Mouse (Mus musculus) 3T3-L1 (cell line): ENCODE measurements around the gene Zfp61.

Source experiments
- DNase-seq: peaks from one replicate; pipeline ENCODE4 v3.0.0-alpha.2; 2015; ENCODE audit warnings: low read depth, low spot score

The Zfp61 gene

GRCm38 (mm10) chr7:24300771-24301282, at the start of gene Zfp61:
Gene Zfp61, minus strand, starts transcription at chr7:24301232.
- peak; percentile 46 for DNase-seq

GRCm38 (mm10) chr7:24348896-24349295, 47.9 kb upstream of the Zfp61 start, which contains the start of gene Lypd5:
Gene Lypd5, plus strand, starts transcription at chr7:24349196.
- DNase-seq = no peak

GRCm38 (mm10) chr7:24346444-24346843, 45.4 kb upstream of the Zfp61 start:
- no peak for DNase-seq

GRCm38 (mm10) chr7:24343701-24344272, 42.8 kb upstream of the Zfp61 start:
- DNase-seq = no peak

GRCm38 (mm10) chr7:24338241-24338640, 37.2 kb upstream of the Zfp61 start:
- DNase-seq = peak; percentile 9

GRCm38 (mm10) chr7:24335699-24336309, 34.8 kb upstream of the Zfp61 start:
- DNase-seq = peak; percentile 82

- DNase-seq = no peak
Measured at GRCm38 (mm10) chr7:24333304-24333986, 32.4 kb upstream of the Zfp61 start, which contains the start of gene Tescl. Gene Tescl, minus strand, starts transcription at chr7:24333936.

GRCm38 (mm10) chr7:24327281-24327975, 26.4 kb upstream of the Zfp61 start:
- no peak for DNase-seq

GRCm38 (mm10) chr7:24326273-24327135, 25.5 kb upstream of the Zfp61 start:
- no peak for DNase-seq

GRCm38 (mm10) chr7:24325675-24326128, 24.7 kb upstream of the Zfp61 start:
- DNase-seq = no peak

- DNase-seq = no peak
Measured at GRCm38 (mm10) chr7:24325197-24325596, 24.2 kb upstream of the Zfp61 start.

GRCm38 (mm10) chr7:24322593-24322992, 21.6 kb upstream of the Zfp61 start:
- DNase-seq = no peak

GRCm38 (mm10) chr7:24318942-24319341, 17.9 kb upstream of the Zfp61 start:
- no peak for DNase-seq

GRCm38 (mm10) chr7:24316567-24317092, 15.6 kb upstream of the Zfp61 start, which contains the start of gene Zfp94:
Gene Zfp94, minus strand, starts transcription at chr7:24316666.
- peak; percentile 92 for DNase-seq

- DNase-seq = peak; percentile 9
Measured at GRCm38 (mm10) chr7:24315726-24316566, 14.9 kb upstream of the Zfp61 start.

GRCm38 (mm10) chr7:24299823-24300481, 1.1 kb downstream of the Zfp61 start:
- no peak for DNase-seq

- DNase-seq = peak; percentile 91
Measured at GRCm38 (mm10) chr7:24298973-24299708, 1.9 kb downstream of the Zfp61 start.

GRCm38 (mm10) chr7:24298635-24298972, 2.4 kb downstream of the Zfp61 start:
- DNase-seq = no peak
